Mouse (Mus musculus): ENCODE measurements at regions not wholly inside any gene's neighbourhood (a gene's known extent, or its start where the extent isn't known, plus 50 kb on each side); places are given as distances from the start of the nearest gene placed in this dataset.

GRCm38 (mm10) chr4:125253161-125253560, 125.5 kb upstream of the Zc3h12a start:
- TF ChIP-seq FLI1 (IDR thresholded peaks at IDR 0.05; ENCODE audit: low read length) (no peak), GATA1 (IDR thresholded peaks at IDR 0.05; ENCODE audit: borderline replicate concordance, low read length) (no peak)

Measured in megakaryocyte, embryonic 14.5 days (primary cell).